Mouse (Mus musculus): ENCODE measurements around the gene Gdpgp1. TPM values are rescaled to one million over a fixed set of nuclear protein-coding genes. Genes with fewer than 3 reads are reported as not detected.

Gdpgp1 gene
- polyA plus RNA-seq, 1 experiment from 2014 or later, result 4.0 TPM

DNA sequence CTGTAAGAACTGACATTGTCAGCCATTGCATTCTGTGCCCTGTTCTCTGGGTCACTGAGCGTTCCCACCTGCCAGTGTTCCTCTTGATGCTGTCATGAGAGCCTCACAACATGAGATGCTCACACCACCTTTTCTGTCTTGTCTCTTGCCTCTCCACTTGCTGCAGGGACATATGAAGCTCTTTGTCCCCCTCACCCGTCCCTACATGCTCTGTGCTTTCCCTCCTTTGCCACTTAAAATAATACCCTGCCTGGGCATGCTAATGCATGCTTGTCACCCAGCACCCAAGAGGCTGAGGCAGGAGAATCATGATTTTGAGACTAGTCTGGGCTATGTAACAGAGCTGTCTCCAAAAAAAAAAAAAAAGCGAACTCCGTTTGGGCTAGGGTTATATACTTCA, 21.7 kb upstream of the Gdpgp1 start:
- H3K27me3 ChIP-seq, result no peaks in the 10 kb centered on the region
- no peak overlapping the region for H3K4me2 ChIP-seq (replicated peaks)
- no peak overlapping the region for H3K9ac ChIP-seq
- H3K9me3 ChIP-seq, result no peaks in the 10 kb centered on the region
- peaks cover 16% of the 10 kb centered on the region for H3K4me1 ChIP-seq
- H3K36me3 ChIP-seq, result peaks cover 5% of the 10 kb centered on the region; the same call in 1 of the 2 replicates
- 88% methylated on average over 4 of the region's 4 CpGs for WGBS
- no peak overlapping the region for H3K27ac ChIP-seq
- ATAC-seq (ENCODE audit: insufficient number of reproducible peaks, insufficient read depth, low FRiP score, low TSS enrichment), result no peak
- no peak overlapping the region for H3K4me3 ChIP-seq

DNA sequence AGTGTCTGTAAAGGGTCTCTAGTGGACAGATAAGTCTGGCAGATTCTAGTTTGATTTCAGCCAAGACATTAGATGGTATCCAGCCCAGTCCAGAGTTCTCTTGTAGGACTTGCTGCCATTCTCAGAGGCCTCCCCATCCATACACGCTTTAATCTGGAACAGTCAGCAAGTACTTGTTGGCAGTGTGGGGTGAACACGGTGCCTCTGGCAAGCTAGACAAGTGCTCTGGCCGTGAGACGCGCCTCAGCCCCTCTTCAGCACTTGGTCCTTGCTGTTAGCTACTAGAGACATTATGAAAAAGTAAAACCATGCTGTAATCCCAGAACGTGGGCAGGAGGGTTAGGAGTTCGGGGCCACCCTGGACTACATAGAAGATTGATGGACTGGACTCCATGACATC, 19.1 kb upstream of the Gdpgp1 start:
- Histone ChIP-seq H3K27me3 (no peaks in the 10 kb centered on the region), H3K9me3 (no peaks in the 10 kb centered on the region), H3K27ac (no peak overlapping the region), H3K4me2 (replicated peaks) (no peak overlapping the region), H3K4me1 (peaks cover 4% of the 10 kb centered on the region), H3K4me3 (no peak overlapping the region), H3K36me3 (peaks cover 24% of the 10 kb centered on the region), H3K9ac (no peak overlapping the region)
- ATAC-seq (ENCODE audit: insufficient number of reproducible peaks, insufficient read depth, low FRiP score, low TSS enrichment), result no peak
- WGBS, result 92% methylated on average over 7 of the region's 7 CpGs

DNA sequence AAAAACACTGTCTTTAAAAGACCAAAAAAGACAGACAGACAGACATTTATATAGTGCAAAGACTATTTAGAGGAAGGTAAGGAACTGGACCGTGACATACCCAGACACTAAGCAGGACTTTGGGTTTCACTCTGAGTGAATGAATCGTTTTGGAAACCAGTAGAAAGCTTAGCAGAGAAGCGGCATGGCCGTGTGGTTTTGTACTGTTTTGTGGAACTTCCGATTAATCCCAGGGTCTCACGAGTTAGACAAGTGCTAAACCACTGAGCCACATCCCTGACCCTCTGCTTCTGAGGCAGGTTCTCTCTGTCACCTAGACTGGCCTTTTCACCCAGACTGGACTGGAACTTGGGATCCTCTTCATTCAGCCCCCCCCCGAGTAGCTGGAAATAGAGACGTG, 18.2 kb upstream of the Gdpgp1 start:
- Histone ChIP-seq H3K9ac (no peak overlapping the region), H3K27me3 (no peaks in the 10 kb centered on the region), H3K36me3 (peaks cover 32% of the 10 kb centered on the region), H3K4me2 (replicated peaks) (no peak overlapping the region), H3K9me3 (no peaks in the 10 kb centered on the region), H3K4me3 (no peak overlapping the region), H3K4me1 (peaks cover 4% of the 10 kb centered on the region), H3K27ac (no peak overlapping the region)
- ATAC-seq (ENCODE audit: insufficient number of reproducible peaks, insufficient read depth, low FRiP score, low TSS enrichment), result no peak
- 77% methylated on average over 8 of the region's 8 CpGs for WGBS

DNA sequence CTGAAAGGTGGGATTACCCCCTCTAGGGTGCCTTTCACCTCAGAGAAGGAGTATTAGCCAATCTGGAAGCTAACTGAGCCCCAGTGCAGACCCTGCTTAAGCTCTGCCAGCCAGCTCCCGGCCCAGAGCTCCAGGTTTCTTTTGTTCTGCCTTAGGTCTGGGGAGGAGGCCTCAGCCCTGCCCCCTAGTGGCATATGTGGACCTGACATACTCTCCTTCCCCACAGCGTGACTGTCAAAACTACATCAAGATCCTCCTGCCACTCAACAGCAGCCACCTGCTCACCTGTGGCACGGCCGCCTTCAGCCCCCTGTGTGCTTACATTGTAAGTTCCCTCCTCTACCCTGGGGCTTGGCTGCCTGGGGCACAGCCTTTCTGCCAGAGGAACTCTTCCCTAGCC, 17.3 kb upstream of the Gdpgp1 start:
- Histone ChIP-seq H3K9ac (no peak overlapping the region), H3K4me3 (no peak overlapping the region), H3K4me2 (replicated peaks) (no peak overlapping the region), H3K4me1 (peaks cover 4% of the 10 kb centered on the region), H3K9me3 (no peaks in the 10 kb centered on the region), H3K36me3 (peaks cover 42% of the 10 kb centered on the region), H3K27ac (0 out of 2 replicates have a peak overlapping the region, but pooled peaks have one; percentile 31), H3K27me3 (no peaks in the 10 kb centered on the region)
- peak; percentile 68; the same call in 1 of the 2 replicates for ATAC-seq (ENCODE audit: insufficient number of reproducible peaks, insufficient read depth, low FRiP score, low TSS enrichment)
- 23% methylated on average over 4 of the region's 4 CpGs for WGBS

DNA sequence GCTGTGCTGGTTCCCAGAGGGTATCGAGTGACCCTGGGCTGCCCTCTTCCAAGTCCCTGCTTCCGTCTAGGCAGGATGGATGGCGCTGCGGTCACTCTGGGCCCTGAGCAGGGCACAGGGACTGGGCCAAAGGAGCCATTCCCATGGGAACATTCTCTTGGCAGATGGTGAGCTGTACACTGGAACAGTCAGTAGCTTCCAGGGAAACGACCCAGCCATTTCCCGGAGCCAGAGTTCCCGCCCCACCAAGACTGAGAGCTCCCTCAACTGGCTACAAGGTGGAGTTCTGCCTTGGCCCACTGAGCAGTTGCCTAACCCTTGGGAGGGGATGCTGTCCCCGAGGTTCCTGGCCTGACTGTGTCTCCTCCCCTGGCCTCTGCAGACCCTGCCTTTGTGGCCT, 16.1 kb upstream of the Gdpgp1 start:
- peaks cover 4% of the 10 kb centered on the region for H3K4me1 ChIP-seq
- 75% methylated on average over 8 of the region's 8 CpGs for WGBS
- peaks cover 52% of the 10 kb centered on the region for H3K36me3 ChIP-seq
- H3K27ac ChIP-seq, result no peak overlapping the region
- no peaks in the 10 kb centered on the region for H3K27me3 ChIP-seq
- no peak for ATAC-seq (ENCODE audit: insufficient number of reproducible peaks, insufficient read depth, low FRiP score, low TSS enrichment)
- H3K9me3 ChIP-seq, result no peaks in the 10 kb centered on the region
- no peak overlapping the region for H3K4me3 ChIP-seq
- no peak overlapping the region for H3K9ac ChIP-seq
- no peak overlapping the region for H3K4me2 ChIP-seq (replicated peaks)

DNA sequence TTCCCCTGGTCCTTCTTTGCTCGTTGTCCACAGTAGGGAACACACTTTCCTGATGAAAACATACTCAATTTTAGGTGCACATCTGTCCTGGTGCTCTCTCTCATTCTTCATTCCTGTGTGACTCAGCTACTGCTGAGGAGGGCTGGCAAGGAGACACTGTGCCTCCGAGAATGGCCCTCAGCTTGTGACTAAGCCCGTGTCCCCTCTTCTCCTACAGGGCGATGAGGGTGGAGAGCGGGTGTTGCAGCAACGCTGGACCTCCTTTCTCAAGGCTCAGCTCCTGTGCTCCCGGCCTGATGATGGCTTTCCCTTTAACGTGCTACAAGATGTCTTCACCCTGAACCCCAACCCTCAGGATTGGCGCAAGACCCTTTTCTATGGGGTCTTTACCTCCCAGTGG, 14.0 kb upstream of the Gdpgp1 start:
- Histone ChIP-seq H3K4me1 (peaks cover 4% of the 10 kb centered on the region), H3K9ac (no peak overlapping the region), H3K36me3 (peaks cover 61% of the 10 kb centered on the region), H3K4me3 (no peak overlapping the region), H3K27ac (no peak overlapping the region), H3K9me3 (no peaks in the 10 kb centered on the region), H3K4me2 (replicated peaks) (no peak overlapping the region), H3K27me3 (no peaks in the 10 kb centered on the region)
- WGBS, result 89% methylated on average over 9 of the region's 9 CpGs
- ATAC-seq (ENCODE audit: insufficient number of reproducible peaks, insufficient read depth, low FRiP score, low TSS enrichment), result no peak

DNA sequence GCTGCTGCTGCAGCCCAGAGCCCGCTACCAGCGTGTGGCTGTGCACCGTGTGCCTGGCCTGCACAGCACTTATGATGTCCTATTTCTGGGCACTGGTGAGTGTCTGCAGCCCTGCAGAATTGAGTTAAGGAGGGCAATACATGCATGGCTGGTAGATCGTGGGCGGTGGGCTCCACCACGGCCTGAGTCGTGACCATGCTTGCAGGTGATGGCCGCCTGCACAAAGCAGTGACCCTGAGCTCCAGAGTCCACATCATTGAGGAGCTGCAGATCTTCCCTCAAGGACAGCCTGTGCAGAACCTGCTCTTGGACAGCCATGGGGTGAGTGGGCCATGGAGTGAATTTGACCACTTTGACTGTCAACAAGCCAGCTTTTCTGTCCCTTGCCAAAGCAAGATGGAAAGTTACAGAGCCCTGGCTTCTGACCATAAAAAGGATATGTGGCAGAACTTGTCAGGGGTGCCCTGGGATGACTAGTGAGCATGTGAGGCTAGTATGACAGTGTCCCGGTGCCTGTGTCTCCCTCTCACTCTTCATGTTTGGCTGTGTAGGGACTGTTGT, 12.3 kb upstream of the Gdpgp1 start:
- Histone ChIP-seq H3K36me3 (peaks cover 78% of the 10 kb centered on the region), H3K4me2 (replicated peaks) (no peak overlapping the region)

DNA sequence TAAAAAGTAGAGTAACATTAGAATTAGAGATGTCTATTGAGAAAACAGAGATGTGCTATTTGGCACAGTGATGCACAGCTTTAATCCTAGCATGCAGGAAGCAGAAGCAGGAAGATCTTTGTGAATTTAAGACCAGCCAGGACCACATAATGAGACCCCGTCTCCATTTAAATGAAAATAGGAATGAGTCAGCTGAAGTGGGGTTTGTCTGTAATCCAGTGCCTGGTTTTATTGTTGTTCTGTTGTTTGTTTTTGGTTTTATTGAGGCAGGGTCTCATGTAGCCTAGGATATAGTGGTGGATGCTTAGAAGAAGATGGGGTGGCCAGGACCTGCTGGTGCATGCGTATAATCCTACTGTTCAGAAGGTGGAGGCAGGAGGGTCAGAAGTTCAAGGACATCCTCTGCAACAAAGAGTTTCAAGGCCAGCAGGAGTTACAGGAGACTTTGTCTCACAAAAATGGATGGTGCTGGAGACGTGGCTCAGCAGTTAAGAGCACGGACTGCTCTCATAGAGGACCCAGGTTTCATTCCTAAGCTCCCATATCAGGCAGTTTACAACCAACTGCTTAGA, 11.4 kb upstream of the Gdpgp1 start:
- peaks cover 76% of the 10 kb centered on the region for H3K36me3 ChIP-seq
- WGBS, result 94% methylated on average over 4 of the region's 4 CpGs
- no peaks in the 10 kb centered on the region for H3K27me3 ChIP-seq

More for the DNA sequence above, 12.3 kb upstream of the Gdpgp1 start:
- Histone ChIP-seq H3K27me3 (no peaks in the 10 kb centered on the region), H3K9me3 (no peaks in the 10 kb centered on the region), H3K4me3 (no peak overlapping the region), H3K9ac (no peak overlapping the region), H3K27ac (no peak overlapping the region), H3K4me1 (peaks cover under 1% of the 10 kb centered on the region)
- WGBS, result 92% methylated on average over 9 of the region's 9 CpGs
- no peak for ATAC-seq (ENCODE audit: insufficient number of reproducible peaks, insufficient read depth, low FRiP score, low TSS enrichment)

DNA sequence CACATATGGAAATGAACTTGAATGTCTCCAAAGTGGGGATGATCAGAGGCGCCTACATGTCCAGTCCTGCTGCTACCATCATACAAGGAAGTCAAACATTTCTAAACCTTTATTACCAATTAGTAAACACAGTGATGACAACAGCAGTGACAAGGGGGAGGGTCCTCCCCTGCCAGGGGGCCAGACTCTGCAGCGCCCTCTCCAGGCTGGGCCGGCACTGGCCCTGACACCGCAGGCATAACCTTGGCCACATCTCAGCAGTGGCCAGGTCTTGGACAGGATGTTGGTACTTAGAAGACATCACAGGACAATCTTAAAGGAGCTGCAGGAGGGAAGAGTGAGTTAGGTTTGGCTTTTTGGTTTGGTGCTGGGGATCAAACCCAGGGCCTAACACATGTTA, 5.6 kb upstream of the Gdpgp1 start:
- H3K9ac ChIP-seq, result no peak overlapping the region
- H3K27ac ChIP-seq, result no peak overlapping the region
- WGBS, result 97% methylated on average over 4 of the region's 4 CpGs
- no peak overlapping the region for H3K4me3 ChIP-seq
- H3K36me3 ChIP-seq, result peaks cover 43% of the 10 kb centered on the region
- H3K27me3 ChIP-seq, result no peaks in the 10 kb centered on the region
- no peak overlapping the region for H3K4me2 ChIP-seq (replicated peaks)
- no peak for ATAC-seq (ENCODE audit: insufficient number of reproducible peaks, insufficient read depth, low FRiP score, low TSS enrichment)
- no peaks in the 10 kb centered on the region for H3K9me3 ChIP-seq
- H3K4me1 ChIP-seq, result peaks cover 5% of the 10 kb centered on the region

More for the DNA sequence above, 11.4 kb upstream of the Gdpgp1 start:
- H3K4me3 ChIP-seq, result no peak overlapping the region
- no peak overlapping the region for H3K4me2 ChIP-seq (replicated peaks)
- H3K9me3 ChIP-seq, result no peaks in the 10 kb centered on the region
- no peak for ATAC-seq (ENCODE audit: insufficient number of reproducible peaks, insufficient read depth, low FRiP score, low TSS enrichment)
- no peak overlapping the region for H3K9ac ChIP-seq
- no peaks in the 10 kb centered on the region for H3K4me1 ChIP-seq
- H3K27ac ChIP-seq, result no peak overlapping the region

DNA sequence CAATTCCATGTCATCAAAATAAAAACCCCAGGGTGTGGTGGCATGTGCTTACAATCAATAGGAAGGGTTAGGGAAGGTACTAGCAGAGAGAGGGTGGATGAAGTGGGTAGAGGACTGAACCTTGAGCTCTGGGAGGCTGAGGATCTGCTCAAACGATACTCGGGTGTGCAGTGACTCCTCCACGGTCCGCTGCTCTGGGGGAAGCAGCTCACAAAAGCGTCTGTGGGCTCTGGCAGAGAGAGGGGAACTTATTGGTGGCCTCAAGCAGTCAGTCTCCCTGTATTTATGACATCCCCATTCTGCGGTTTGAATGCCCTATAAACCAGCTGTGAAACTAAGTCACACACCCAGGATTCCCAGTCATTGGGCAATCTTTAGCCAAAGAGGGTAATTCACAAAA, 2.5 kb upstream of the Gdpgp1 start:
- Histone ChIP-seq H3K4me2 (replicated peaks) (no peak overlapping the region), H3K27ac (no peak overlapping the region), H3K9me3 (no peaks in the 10 kb centered on the region), H3K36me3 (peaks cover 18% of the 10 kb centered on the region), H3K4me1 (peaks cover 11% of the 10 kb centered on the region), H3K9ac (no peak overlapping the region), H3K4me3 (no peak overlapping the region), H3K27me3 (no peaks in the 10 kb centered on the region)
- 78% methylated on average over 6 of the region's 6 CpGs for WGBS
- ATAC-seq (ENCODE audit: insufficient number of reproducible peaks, insufficient read depth, low FRiP score, low TSS enrichment), result no peak

DNA sequence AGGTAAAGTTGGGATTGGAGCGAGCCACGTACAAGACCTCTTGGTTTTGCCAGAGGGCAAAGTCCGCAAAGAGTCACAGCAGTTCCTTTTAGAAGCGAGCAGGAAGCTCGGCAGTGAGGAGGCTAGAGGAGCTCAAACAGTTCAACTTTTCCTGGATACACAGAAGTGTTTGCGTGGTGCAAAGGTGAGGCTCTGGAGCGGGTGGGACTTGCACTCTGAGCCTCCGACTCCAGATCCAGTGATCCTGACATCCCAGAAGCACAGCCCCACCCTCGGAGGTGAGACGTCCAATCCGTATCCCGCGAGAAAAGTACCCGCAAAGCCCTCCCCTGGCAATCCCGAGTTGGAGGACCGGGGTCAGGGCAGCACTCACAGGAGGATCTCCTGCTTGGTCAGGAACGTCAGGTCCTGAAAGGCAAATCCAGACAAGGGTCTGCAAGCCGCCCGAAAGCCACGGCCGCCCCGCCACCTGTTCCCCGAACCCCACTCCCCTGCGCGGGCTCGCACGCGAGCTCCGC, 635 bp upstream of the Gdpgp1 start:
- H3K27ac ChIP-seq, result no peak overlapping the region
- no peaks in the 10 kb centered on the region for H3K9me3 ChIP-seq
- H3K9ac ChIP-seq, result peak overlapping the region; percentile 55
- 1% methylated on average over 29 of the region's 29 CpGs for WGBS
- peak; percentile 48; the same call in 1 of the 2 replicates for ATAC-seq (ENCODE audit: insufficient number of reproducible peaks, insufficient read depth, low FRiP score, low TSS enrichment)
- peaks cover 6% of the 10 kb centered on the region; the same call in 1 of the 2 replicates for H3K36me3 ChIP-seq
- H3K4me1 ChIP-seq, result peaks cover 11% of the 10 kb centered on the region
- peak overlapping the region; percentile 62 for H3K4me3 ChIP-seq
- no peaks in the 10 kb centered on the region for H3K27me3 ChIP-seq
- H3K4me2 ChIP-seq (replicated peaks), result peak overlapping the region; percentile 82

DNA sequence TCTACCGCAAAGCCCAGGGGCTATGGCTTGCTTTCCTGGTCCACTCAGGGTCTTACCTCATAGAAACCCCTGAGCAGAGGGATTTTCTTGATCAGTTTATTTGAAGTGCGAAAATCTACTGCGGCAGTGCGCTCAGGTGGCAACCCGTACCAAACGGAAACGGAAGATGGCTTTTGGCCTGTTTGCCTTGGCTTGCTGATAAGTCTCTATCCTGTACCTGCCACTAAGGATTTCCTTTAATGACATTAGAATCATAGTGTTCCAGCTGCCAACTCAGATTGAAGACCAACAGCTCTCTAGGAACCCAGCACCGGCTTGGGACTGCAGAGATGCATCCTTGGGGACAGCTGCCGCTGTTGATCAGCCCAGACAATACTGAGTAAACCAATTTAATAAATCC, 1.1 kb downstream of the Gdpgp1 start:
- Histone ChIP-seq H3K27me3 (no peaks in the 10 kb centered on the region), H3K4me1 (peaks cover 11% of the 10 kb centered on the region), H3K9ac (no peak overlapping the region), H3K36me3 (peaks cover 7% of the 10 kb centered on the region), H3K4me2 (replicated peaks) (peak overlapping the region; percentile 82), H3K9me3 (no peaks in the 10 kb centered on the region), H3K27ac (no peak overlapping the region), H3K4me3 (no peak overlapping the region)
- ATAC-seq (ENCODE audit: insufficient number of reproducible peaks, insufficient read depth, low FRiP score, low TSS enrichment), result no peak
- WGBS, result 84% methylated on average over 9 of the region's 9 CpGs
